Mouse (Mus musculus) monocyte, adult 2 months (primary cell): ENCODE results near the gene 4933430I17Rik.
A peak's percentile ranks its signal among the peaks of the same experiment; 100 is the strongest.
"Not testable (repeated sequence)": the region's sequence is repeated elsewhere in the genome, so short reads cannot be mapped to it uniquely, and the experiment has no call there.

ENCODE experiments used
- DNase-seq, 2 experiments: peaks; one replicate each; pipeline ENCODE4 v3.0.0; 2022; ENCODE audit warnings: low spot score in 2 of 2, low read depth in 1 of 2

4933430I17Rik gene

GRCm38 (mm10) chr4:62524651-62525488, at the start of gene 4933430I17Rik, which contains the start of gene Pole3:
TSS of gene 4933430I17Rik (plus strand) at chr4:62525369.
TSS of gene Pole3 (minus strand) at chr4:62525068.
- DNase-seq, result peak; percentile 93 to 94

- no peak for DNase-seq
These were observed 49.4 kb upstream of the 4933430I17Rik start for GRCm38 (mm10) chr4:62475793-62476192.

- no peak for DNase-seq
These were observed 47.5 kb upstream of the 4933430I17Rik start for GRCm38 (mm10) chr4:62477542-62478244.

- not testable (repeated sequence) for DNase-seq
These were observed 45.6 kb upstream of the 4933430I17Rik start for GRCm38 (mm10) chr4:62479593-62479936.

GRCm38 (mm10) chr4:62479937-62480708, 45.0 kb upstream of the 4933430I17Rik start, which contains the start of gene Bspry:
TSS of gene Bspry (plus strand) at chr4:62480053.
- DNase-seq, result no peak

GRCm38 (mm10) chr4:62480709-62481605, 44.2 kb upstream of the 4933430I17Rik start:
- no peak for DNase-seq

- DNase-seq, result no peak
These were observed 40.2 kb upstream of the 4933430I17Rik start for GRCm38 (mm10) chr4:62484928-62485327.

GRCm38 (mm10) chr4:62485450-62486161, 39.6 kb upstream of the 4933430I17Rik start:
- DNase-seq, result no peak

GRCm38 (mm10) chr4:62486162-62486696, 38.9 kb upstream of the 4933430I17Rik start:
- DNase-seq, result no peak

- no peak for DNase-seq
These were observed 38.0 kb upstream of the 4933430I17Rik start for GRCm38 (mm10) chr4:62487172-62487571.

GRCm38 (mm10) chr4:62487914-62488313, 37.3 kb upstream of the 4933430I17Rik start:
- no peak for DNase-seq

GRCm38 (mm10) chr4:62492682-62493081, 32.5 kb upstream of the 4933430I17Rik start:
- DNase-seq, result no peak

GRCm38 (mm10) chr4:62494230-62494629, 30.9 kb upstream of the 4933430I17Rik start:
- DNase-seq, result no peak

GRCm38 (mm10) chr4:62495946-62496345, 29.2 kb upstream of the 4933430I17Rik start:
- no peak for DNase-seq

GRCm38 (mm10) chr4:62496815-62497214, 28.4 kb upstream of the 4933430I17Rik start:
- no peak for DNase-seq

GRCm38 (mm10) chr4:62500799-62501198, 24.4 kb upstream of the 4933430I17Rik start:
- DNase-seq, result no peak

- no peak for DNase-seq
These were observed 23.6 kb upstream of the 4933430I17Rik start for GRCm38 (mm10) chr4:62501534-62501933.

GRCm38 (mm10) chr4:62501964-62502732, 23.0 kb upstream of the 4933430I17Rik start:
- DNase-seq, result peak; percentile 29 to 67

- DNase-seq, result no peak
These were observed 22.2 kb upstream of the 4933430I17Rik start for GRCm38 (mm10) chr4:62502969-62503368.
